Mouse (Mus musculus): ENCODE measurements at regions not wholly inside any gene's neighbourhood (a gene's known extent, or its start where the extent isn't known, plus 50 kb on each side); places are given as distances from the start of the nearest gene placed in this dataset.

DNA sequence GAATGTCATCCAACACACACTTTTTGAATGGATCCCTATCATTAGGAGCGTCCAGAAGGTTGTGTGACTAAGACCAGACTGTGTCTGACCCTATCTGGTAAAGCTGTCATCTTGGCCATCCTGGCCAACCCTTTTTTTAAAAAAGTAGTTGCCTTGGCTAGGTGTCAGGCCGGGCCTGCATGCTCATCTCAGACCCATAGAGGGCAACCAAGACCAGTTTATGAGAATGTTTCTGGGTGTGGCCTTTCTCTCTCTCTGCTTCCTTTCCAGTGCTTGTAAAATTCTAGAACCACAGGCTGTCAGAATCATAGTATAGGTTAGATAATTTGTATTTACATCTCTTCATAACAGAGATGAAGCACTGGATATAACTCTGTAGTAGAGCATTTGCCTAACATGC, 62.8 kb upstream of the Las1l start:
- DNase-seq (ENCODE audit: low spot score) (peak; percentile 29), ATAC-seq (ENCODE audit: insufficient number of reproducible peaks, low FRiP score, low TSS enrichment, low read depth) (no peak)
- H3K9me3 ChIP-seq (ENCODE audit: control insufficient read depth, low read length) = no peaks in the 10 kb centered on the region
- H3K9ac ChIP-seq (ENCODE audit: low read length) = no peak overlapping the region
- H3K4me1 ChIP-seq (ENCODE audit: control insufficient read depth, insufficient read depth, low read length) = no peaks in the 10 kb centered on the region
- no peaks in the 10 kb centered on the region for H3K27me3 ChIP-seq (ENCODE audit: control insufficient read depth, insufficient read depth, low read length)
- H3K36me3 ChIP-seq (ENCODE audit: control insufficient read depth, insufficient read depth, low read length) = no peaks in the 10 kb centered on the region
- H3K4me3 ChIP-seq (ENCODE audit: low read depth, low read length) = no peak overlapping the region
- no peak overlapping the region for H3K4me2 ChIP-seq (ENCODE audit: low read depth, severe bottlenecking)
- 26% methylated on average over 2 of the region's 2 CpGs for WGBS
- no peak overlapping the region for H3K27ac ChIP-seq (replicated peaks; ENCODE audit: low read depth, low read length)

DNA sequence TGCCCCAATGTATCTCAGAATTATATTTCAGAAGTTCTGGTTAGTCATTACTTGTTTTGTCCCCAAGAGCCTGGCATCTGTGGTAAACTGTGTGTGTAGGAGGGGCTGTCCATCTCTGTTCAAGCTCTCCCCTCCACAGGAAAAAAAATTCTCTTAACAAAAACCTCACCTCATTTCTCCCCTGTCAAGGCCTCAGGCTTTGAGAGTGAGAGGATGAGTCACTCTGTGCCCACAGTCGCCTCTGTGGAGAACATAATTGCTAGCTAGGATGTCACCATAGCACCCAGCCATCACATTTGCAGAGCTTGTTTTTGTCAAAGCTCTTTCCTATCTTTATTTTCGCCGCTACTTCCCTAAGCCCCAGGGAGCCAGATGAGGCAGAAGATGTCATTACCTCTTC, 63.6 kb upstream of the Las1l start:
- Histone ChIP-seq H3K9me3 (ENCODE audit: control insufficient read depth, low read length) (no peaks in the 10 kb centered on the region), H3K36me3 (ENCODE audit: control insufficient read depth, insufficient read depth, low read length) (no peaks in the 10 kb centered on the region), H3K4me2 (ENCODE audit: low read depth, severe bottlenecking) (no peak overlapping the region), H3K4me1 (ENCODE audit: control insufficient read depth, insufficient read depth, low read length) (no peaks in the 10 kb centered on the region), H3K27me3 (ENCODE audit: control insufficient read depth, insufficient read depth, low read length) (no peaks in the 10 kb centered on the region), H3K9ac (ENCODE audit: low read length) (no peak overlapping the region), H3K27ac (replicated peaks; ENCODE audit: low read depth, low read length) (no peak overlapping the region), H3K4me3 (ENCODE audit: low read depth, low read length) (no peak overlapping the region)
- WGBS = 81% methylated on average over 3 of the region's 3 CpGs
- DNase-seq (ENCODE audit: low spot score) = no peak
- no peak for ATAC-seq (ENCODE audit: insufficient number of reproducible peaks, low FRiP score, low TSS enrichment, low read depth)

GRCm38 (mm10) chrX:96025374-96025773, 68.6 kb upstream of the Las1l start:
- no peak overlapping the region for H3K4me3 ChIP-seq (ENCODE audit: low read depth, low read length)
- no peaks in the 10 kb centered on the region for H3K9me3 ChIP-seq (ENCODE audit: control insufficient read depth, low read length)
- no peaks in the 10 kb centered on the region for H3K4me1 ChIP-seq (ENCODE audit: control insufficient read depth, insufficient read depth, low read length)
- no peak overlapping the region for H3K4me2 ChIP-seq (ENCODE audit: low read depth, severe bottlenecking)
- ATAC-seq (ENCODE audit: insufficient number of reproducible peaks, low FRiP score, low TSS enrichment, low read depth) (no peak), DNase-seq (ENCODE audit: low spot score) (no peak)
- no peaks in the 10 kb centered on the region for H3K27me3 ChIP-seq (ENCODE audit: control insufficient read depth, insufficient read depth, low read length)
- no peak overlapping the region for H3K27ac ChIP-seq (replicated peaks; ENCODE audit: low read depth, low read length)
- WGBS = 91% methylated on average over 3 of the region's 3 CpGs
- H3K9ac ChIP-seq (ENCODE audit: low read length) = no peak overlapping the region
- H3K36me3 ChIP-seq (ENCODE audit: control insufficient read depth, insufficient read depth, low read length) = no peaks in the 10 kb centered on the region

- DNase-seq (ENCODE audit: low spot score) (no peak), ATAC-seq (ENCODE audit: insufficient number of reproducible peaks, low FRiP score, low TSS enrichment, low read depth) (no peak)
- 77% methylated on average over 5 of the region's 5 CpGs for WGBS
- Histone ChIP-seq H3K36me3 (ENCODE audit: control insufficient read depth, insufficient read depth, low read length) (no peaks in the 10 kb centered on the region), H3K9me3 (ENCODE audit: control insufficient read depth, low read length) (no peaks in the 10 kb centered on the region), H3K27me3 (ENCODE audit: control insufficient read depth, insufficient read depth, low read length) (no peaks in the 10 kb centered on the region), H3K4me2 (ENCODE audit: low read depth, severe bottlenecking) (no peak overlapping the region), H3K9ac (ENCODE audit: low read length) (no peak overlapping the region), H3K4me1 (ENCODE audit: control insufficient read depth, insufficient read depth, low read length) (no peaks in the 10 kb centered on the region), H3K27ac (replicated peaks; ENCODE audit: low read depth, low read length) (no peak overlapping the region), H3K4me3 (ENCODE audit: low read depth, low read length) (no peak overlapping the region)
These were observed 69.1 kb upstream of the Las1l start for GRCm38 (mm10) chrX:96025876-96026275.

GRCm38 (mm10) chrX:96031591-96031990, 64.3 kb upstream of the Msn start:
- no peak for ATAC-seq (ENCODE audit: insufficient number of reproducible peaks, low FRiP score, low TSS enrichment, low read depth)
- no peak overlapping the region for H3K9ac ChIP-seq (ENCODE audit: low read length)
- H3K4me2 ChIP-seq (ENCODE audit: low read depth, severe bottlenecking) = no peak overlapping the region
- no peaks in the 10 kb centered on the region for H3K9me3 ChIP-seq (ENCODE audit: control insufficient read depth, low read length)
- H3K4me1 ChIP-seq (ENCODE audit: control insufficient read depth, insufficient read depth, low read length) = no peaks in the 10 kb centered on the region
- H3K27me3 ChIP-seq (ENCODE audit: control insufficient read depth, insufficient read depth, low read length) = no peaks in the 10 kb centered on the region
- no peak overlapping the region for H3K27ac ChIP-seq (replicated peaks; ENCODE audit: low read depth, low read length)
- 73% methylated on average over 5 of the region's 5 CpGs for WGBS
- H3K36me3 ChIP-seq (ENCODE audit: control insufficient read depth, insufficient read depth, low read length) = no peaks in the 10 kb centered on the region
- H3K4me3 ChIP-seq (ENCODE audit: low read depth, low read length) = no peak overlapping the region
- DNase-seq (ENCODE audit: low spot score) = no peak

GRCm38 (mm10) chrX:96035307-96035706, 60.5 kb upstream of the Msn start:
- H3K4me2 ChIP-seq (ENCODE audit: low read depth, severe bottlenecking) = no peak overlapping the region

GRCm38 (mm10) chrX:96042193-96042592, 53.6 kb upstream of the Msn start:
- Histone ChIP-seq H3K4me3 (ENCODE audit: low read depth, low read length) (no peak overlapping the region), H3K9ac (ENCODE audit: low read length) (no peak overlapping the region), H3K4me2 (ENCODE audit: low read depth, severe bottlenecking) (no peak overlapping the region), H3K27me3 (ENCODE audit: control insufficient read depth, insufficient read depth, low read length) (no peaks in the 10 kb centered on the region), H3K27ac (replicated peaks; ENCODE audit: low read depth, low read length) (no peak overlapping the region), H3K36me3 (ENCODE audit: control insufficient read depth, insufficient read depth, low read length) (no peaks in the 10 kb centered on the region), H3K9me3 (ENCODE audit: control insufficient read depth, low read length) (no peaks in the 10 kb centered on the region), H3K4me1 (ENCODE audit: control insufficient read depth, insufficient read depth, low read length) (no peaks in the 10 kb centered on the region)
- WGBS = 74% methylated on average over 3 of the region's 3 CpGs
- DNase-seq (ENCODE audit: low spot score) = no peak
- ATAC-seq (ENCODE audit: insufficient number of reproducible peaks, low FRiP score, low TSS enrichment, low read depth) = no peak

More at GRCm38 (mm10) chrX:96035307-96035706, 60.5 kb upstream of the Msn start:
- Histone ChIP-seq H3K27me3 (ENCODE audit: control insufficient read depth, insufficient read depth, low read length) (no peaks in the 10 kb centered on the region), H3K27ac (replicated peaks; ENCODE audit: low read depth, low read length) (no peak overlapping the region), H3K4me1 (ENCODE audit: control insufficient read depth, insufficient read depth, low read length) (no peaks in the 10 kb centered on the region), H3K9me3 (ENCODE audit: control insufficient read depth, low read length) (no peaks in the 10 kb centered on the region), H3K36me3 (ENCODE audit: control insufficient read depth, insufficient read depth, low read length) (no peaks in the 10 kb centered on the region), H3K4me3 (ENCODE audit: low read depth, low read length) (no peak overlapping the region), H3K9ac (ENCODE audit: low read length) (no peak overlapping the region)
- ATAC-seq (ENCODE audit: insufficient number of reproducible peaks, low FRiP score, low TSS enrichment, low read depth) (no peak), DNase-seq (ENCODE audit: low spot score) (no peak)

Measured in limb, embryonic 11.5 days (tissue).